Mouse (Mus musculus) urinary bladder, postnatal 36 days (tissue): ENCODE data around the gene Rnf208.
A peak's percentile ranks its signal among the peaks of the same experiment; 100 is the strongest.

Source experiments
- DNase-seq, 2 experiments: peaks; one replicate each; pipeline ENCODE4 v3.0.0; 2022; ENCODE audit warnings: low spot score in 2 of 2, mixed read lengths in 1 of 2

Gene Rnf208

GRCm38 (mm10) chr2:25224766-25225752 is 17.0 kb upstream of the Rnf208 start:
- peak; percentile 94 to 98 for DNase-seq

GRCm38 (mm10) chr2:25225811-25226379 is 16.2 kb upstream of the Rnf208 start:
- no peak for DNase-seq

GRCm38 (mm10) chr2:25226864-25227263 is 15.2 kb upstream of the Rnf208 start:
- DNase-seq, result no peak

GRCm38 (mm10) chr2:25227406-25227805 is 14.6 kb upstream of the Rnf208 start:
- no peak for DNase-seq

- DNase-seq, result peak; percentile 87 to 88
These were observed 13.6 kb upstream of the Rnf208 start for GRCm38 (mm10) chr2:25228431-25228889.

GRCm38 (mm10) chr2:25228995-25229530 is 13.0 kb upstream of the Rnf208 start:
- DNase-seq, result no peak

- no peak for DNase-seq
These were observed 12.5 kb upstream of the Rnf208 start for GRCm38 (mm10) chr2:25229582-25229981.

- DNase-seq, result no peak
These were observed 11.5 kb upstream of the Rnf208 start for GRCm38 (mm10) chr2:25230581-25230980.

GRCm38 (mm10) chr2:25231038-25231437 is 11.0 kb upstream of the Rnf208 start:
- no peak for DNase-seq

- no peak for DNase-seq
These were observed 8.6 kb upstream of the Rnf208 start for GRCm38 (mm10) chr2:25233421-25233820.

GRCm38 (mm10) chr2:25234050-25234449 is 8.0 kb upstream of the Rnf208 start, which contains the start of gene Slc34a3:
Gene Slc34a3, minus strand, starts transcription at chr2:25234364.
- no peak for DNase-seq

GRCm38 (mm10) chr2:25234551-25235220 is 7.4 kb upstream of the Rnf208 start:
- DNase-seq, result no peak

GRCm38 (mm10) chr2:25236614-25237013 is 5.4 kb upstream of the Rnf208 start, which contains the start of gene Rnf224:
Gene Rnf224, minus strand, starts transcription at chr2:25236787.
- DNase-seq, result no peak

- peak; percentile 79 to 81 for DNase-seq
These were observed 4.5 kb upstream of the Rnf208 start for GRCm38 (mm10) chr2:25237522-25237921.

- no peak for DNase-seq
These were observed 3.9 kb upstream of the Rnf208 start for GRCm38 (mm10) chr2:25238106-25238505.

- no peak for DNase-seq
These were observed 2.3 kb upstream of the Rnf208 start for GRCm38 (mm10) chr2:25239766-25240165.

GRCm38 (mm10) chr2:25240310-25240709 is 1.7 kb upstream of the Rnf208 start:
- DNase-seq, result no peak

- peak; percentile 43 to 71 for DNase-seq
These were observed 1.2 kb upstream of the Rnf208 start for GRCm38 (mm10) chr2:25240723-25241437.

- no peak for DNase-seq
These were observed 648 bp upstream of the Rnf208 start for GRCm38 (mm10) chr2:25241438-25241775.

- no peak for DNase-seq
These were observed 1.3 kb downstream of the Rnf208 start for GRCm38 (mm10) chr2:25243342-25243741.

GRCm38 (mm10) chr2:25244144-25244543 is 2.1 kb downstream of the Rnf208 start:
- DNase-seq, result no peak
